Mouse (Mus musculus) lung, embryonic 15.5 days (tissue): ENCODE results near the gene Tssk6. TPM values are rescaled to one million over a fixed set of nuclear protein-coding genes. Genes with fewer than 3 reads are reported as not detected.

Experiments used
- ATAC-seq: fragments of 200-750 bp; cut with Nextera tagmentation; 2 replicates; pipeline ENCODE4 v1.8.0; 2017; ENCODE audit warnings: moderate number of reproducible peaks, borderline replicate concordance; ENCODE audit not compliant: low FRiP score, low TSS enrichment; ENCODE audit errors: extremely low read depth
- H3K27ac ChIP-seq: fragments of 300-500 bp; sonication (generic); 2 replicates; pipeline ENCODE4 v1.5.1; 2015; ENCODE audit warnings: moderate library complexity, mild to moderate bottlenecking, inconsistent platforms
- H3K27me3 ChIP-seq: fragments of 300-500 bp; sonication (generic); 2 replicates; pipeline ENCODE4 v1.6.1; 2015; ENCODE audit warnings: inconsistent platforms
- H3K36me3 ChIP-seq: fragments of 300-500 bp; sonication (generic); 2 replicates; pipeline ENCODE4 v1.6.1; 2015; ENCODE audit warnings: inconsistent platforms
- H3K4me1 ChIP-seq: fragments of 300-500 bp; sonication (generic); 2 replicates; pipeline ENCODE4 v1.6.1; 2015; ENCODE audit warnings: inconsistent platforms
- H3K4me2 ChIP-seq: fragments of 300-500 bp; sonication (generic); 2 replicates; pipeline ENCODE4 v1.6.1; 2015; ENCODE audit warnings: inconsistent platforms, mild to moderate bottlenecking, moderate library complexity
- H3K4me3 ChIP-seq: fragments of 300-500 bp; sonication (generic); 2 replicates; pipeline ENCODE4 v1.5.1; 2015; ENCODE audit warnings: mild to moderate bottlenecking, inconsistent platforms
- H3K9ac ChIP-seq: fragments of 300-500 bp; sonication (generic); 2 replicates; pipeline ENCODE4 v1.6.1; 2015; ENCODE audit warnings: inconsistent platforms
- H3K9me3 ChIP-seq: fragments of 300-500 bp; sonication (generic); 2 replicates; pipeline ENCODE4 v1.6.1; 2016; ENCODE audit warnings: inconsistent platforms
- WGBS: fragments of 180-500 bp; shearing (Covaris S2); methylation state at CpG from one replicate; pipeline ENCODE4 v1.1.7; 2015; 5-methylcytosine and 5-hydroxymethylcytosine counted together
- polyA plus RNA-seq: library from polyadenylated mRNA; unstranded; fragments of >200 nt; fragmentation: Nextera tagmentation; extraction: Ambion mirVana; gene quantifications from 2 replicates; pipeline ENCODE4 v1.2.1, GENCODE M21; 2015

Tssk6 gene
- polyA plus RNA-seq, 1 experiment from 2014 or later: 2.9 TPM

GRCm38 (mm10) chr8:69888244-69888866 lies 13.6 kb upstream of the Tssk6 start:
- no peak for ATAC-seq
- peak overlapping the region; percentile 52 for H3K4me2 ChIP-seq
- peaks cover 27% of the 10 kb centered on the region for H3K4me1 ChIP-seq
- no peak overlapping the region for H3K27ac ChIP-seq
- no peaks in the 10 kb centered on the region for H3K9me3 ChIP-seq
- H3K36me3 ChIP-seq: 0 out of 2 replicates have a peak, but pooled peaks cover 5% of the 10 kb centered on the region
- 7% methylated on average over 24 of the region's 24 CpGs for WGBS
- no peak overlapping the region for H3K9ac ChIP-seq
- peak overlapping the region; percentile 26 for H3K4me3 ChIP-seq
- peaks cover 78% of the 10 kb centered on the region for H3K27me3 ChIP-seq

- peak overlapping the region; percentile 52 for H3K4me2 ChIP-seq
- peaks cover 30% of the 10 kb centered on the region for H3K4me1 ChIP-seq
- H3K27ac ChIP-seq: no peak overlapping the region
- H3K27me3 ChIP-seq: peaks cover 73% of the 10 kb centered on the region
- WGBS: 3% methylated on average over 32 of the region's 32 CpGs
- H3K9me3 ChIP-seq: no peaks in the 10 kb centered on the region
- H3K9ac ChIP-seq: no peak overlapping the region
- no peak for ATAC-seq
- H3K4me3 ChIP-seq: peak overlapping the region; percentile 26
- 0 out of 2 replicates have a peak, but pooled peaks cover 5% of the 10 kb centered on the region for H3K36me3 ChIP-seq
Measured at GRCm38 (mm10) chr8:69888902-69889301, 13.1 kb upstream of the Tssk6 start.

- no peak overlapping the region for H3K4me2 ChIP-seq
- H3K36me3 ChIP-seq: 0 out of 2 replicates have a peak, but pooled peaks cover 5% of the 10 kb centered on the region
- H3K4me1 ChIP-seq: peaks cover 37% of the 10 kb centered on the region
- H3K27ac ChIP-seq: no peak overlapping the region
- H3K9ac ChIP-seq: no peak overlapping the region
- 39% methylated on average over 19 of the region's 19 CpGs for WGBS
- H3K27me3 ChIP-seq: peaks cover 54% of the 10 kb centered on the region
- no peaks in the 10 kb centered on the region for H3K9me3 ChIP-seq
- no peak overlapping the region for H3K4me3 ChIP-seq
- ATAC-seq: no peak
Measured at GRCm38 (mm10) chr8:69890813-69891241, 11.2 kb upstream of the Tssk6 start.

- Histone ChIP-seq H3K9ac (no peak overlapping the region), H3K27me3 (peaks cover 23% of the 10 kb centered on the region), H3K36me3 (0 out of 2 replicates have a peak, but pooled peaks cover 5% of the 10 kb centered on the region), H3K9me3 (no peaks in the 10 kb centered on the region), H3K27ac (no peak overlapping the region), H3K4me3 (no peak overlapping the region), H3K4me2 (no peak overlapping the region), H3K4me1 (peaks cover 22% of the 10 kb centered on the region)
- WGBS: 35% methylated on average over 17 of the region's 17 CpGs
- ATAC-seq: 0 out of 2 replicates have a peak, but pooled peaks have one; percentile 32
Measured at GRCm38 (mm10) chr8:69893863-69894262, 8.1 kb upstream of the Tssk6 start.

DNA sequence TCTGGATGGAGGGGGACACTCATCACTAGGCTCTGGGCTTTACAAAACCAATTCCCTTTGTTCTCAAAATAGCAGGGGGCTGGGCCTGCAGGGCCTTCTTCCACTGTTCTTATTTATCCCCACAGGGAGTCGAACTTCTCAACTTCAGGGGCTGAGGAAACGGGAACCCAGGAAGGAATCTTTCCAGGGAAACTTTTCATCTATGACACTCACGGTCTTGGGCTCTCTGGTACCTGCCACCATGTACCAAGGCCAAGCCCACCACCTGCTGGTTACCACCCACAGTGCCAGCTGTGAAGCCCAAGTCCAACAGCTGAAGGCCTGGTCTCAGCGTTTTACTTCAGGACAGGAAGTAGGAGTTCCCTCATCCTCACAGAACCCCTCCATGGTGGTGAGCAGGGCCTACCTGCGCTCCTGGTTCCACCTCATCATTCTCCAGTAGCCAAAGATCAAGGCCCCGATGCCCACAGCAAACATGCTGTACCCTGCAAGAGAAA lies 7.1 kb upstream of the Tssk6 start:
- no peak overlapping the region for H3K4me3 ChIP-seq
- no peak for ATAC-seq
- H3K4me1 ChIP-seq: peaks cover 14% of the 10 kb centered on the region
- H3K4me2 ChIP-seq: no peak overlapping the region
- no peaks in the 10 kb centered on the region for H3K9me3 ChIP-seq
- H3K27ac ChIP-seq: no peak overlapping the region
- 0 out of 2 replicates have a peak, but pooled peaks cover 5% of the 10 kb centered on the region for H3K36me3 ChIP-seq
- WGBS: 68% methylated on average over 6 of the region's 6 CpGs
- H3K9ac ChIP-seq: no peak overlapping the region
- peaks cover 13% of the 10 kb centered on the region for H3K27me3 ChIP-seq

DNA sequence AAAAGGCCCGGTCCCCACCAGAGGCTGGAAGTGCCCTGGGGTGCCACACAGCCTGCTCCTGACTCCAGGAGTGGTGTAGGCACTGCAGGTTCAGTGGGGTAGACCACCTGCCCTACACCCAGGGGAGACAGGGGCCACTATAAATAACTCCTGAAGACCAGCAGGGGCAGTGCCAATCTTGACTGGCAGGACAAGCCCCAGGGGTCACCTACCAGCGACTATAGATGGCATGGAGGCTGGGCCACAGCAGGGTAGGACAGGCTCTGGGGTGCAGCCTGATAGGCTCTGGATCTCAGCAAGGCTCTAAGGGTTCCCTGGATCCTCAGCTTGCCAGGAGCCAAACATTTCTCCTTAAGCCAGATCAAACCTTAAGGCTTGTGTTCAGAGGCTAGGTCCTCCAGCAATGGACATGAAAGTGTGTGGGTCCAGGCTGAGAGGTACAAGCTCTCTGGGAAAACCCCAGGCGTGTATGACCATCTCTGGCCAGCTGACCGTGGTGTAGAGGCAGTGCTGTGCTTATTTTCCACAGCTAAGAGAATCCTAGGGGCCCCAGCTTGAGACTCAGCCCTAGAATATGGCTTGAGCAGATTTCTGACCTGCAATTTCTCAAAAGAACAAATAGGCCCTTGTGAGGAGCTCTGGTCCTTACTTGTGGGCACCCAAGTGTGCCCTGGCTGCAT lies 6.1 kb upstream of the Tssk6 start:
- Histone ChIP-seq H3K27ac (no peak overlapping the region), H3K27me3 (peaks cover 3% of the 10 kb centered on the region), H3K4me2 (no peak overlapping the region), H3K4me1 (peaks cover 24% of the 10 kb centered on the region), H3K36me3 (0 out of 2 replicates have a peak, but pooled peaks cover 5% of the 10 kb centered on the region), H3K9ac (no peak overlapping the region), H3K4me3 (no peak overlapping the region), H3K9me3 (no peaks in the 10 kb centered on the region)
- ATAC-seq: no peak
- 75% methylated on average over 4 of the region's 4 CpGs for WGBS

GRCm38 (mm10) chr8:69897857-69898256 lies 4.1 kb upstream of the Tssk6 start:
- Histone ChIP-seq H3K9me3 (no peaks in the 10 kb centered on the region), H3K9ac (no peak overlapping the region), H3K27ac (no peak overlapping the region), H3K27me3 (no peaks in the 10 kb centered on the region), H3K4me3 (no peak overlapping the region), H3K4me1 (peaks cover 36% of the 10 kb centered on the region), H3K4me2 (no peak overlapping the region), H3K36me3 (0 out of 2 replicates have a peak, but pooled peaks cover 4% of the 10 kb centered on the region)
- 85% methylated on average over 6 of the region's 6 CpGs for WGBS
- no peak for ATAC-seq

- Histone ChIP-seq H3K4me3 (no peak overlapping the region), H3K36me3 (no peaks in the 10 kb centered on the region), H3K27me3 (no peaks in the 10 kb centered on the region), H3K4me2 (peak overlapping the region; percentile 95; the same call in 1 of the 2 replicates), H3K9me3 (no peaks in the 10 kb centered on the region), H3K27ac (no peak overlapping the region), H3K4me1 (peaks cover 35% of the 10 kb centered on the region), H3K9ac (no peak overlapping the region)
- no peak for ATAC-seq
- WGBS: 93% methylated on average over 2 of the region's 2 CpGs
Measured at GRCm38 (mm10) chr8:69899876-69900275, 2.1 kb upstream of the Tssk6 start.

GRCm38 (mm10) chr8:69900895-69901451 lies 1.0 kb upstream of the Tssk6 start:
- Histone ChIP-seq H3K27me3 (no peaks in the 10 kb centered on the region), H3K4me3 (peak overlapping the region; percentile 72), H3K9me3 (no peaks in the 10 kb centered on the region), H3K36me3 (no peaks in the 10 kb centered on the region), H3K4me2 (peak overlapping the region; percentile 95), H3K9ac (peak overlapping the region; percentile 71), H3K27ac (peak overlapping the region; percentile 90), H3K4me1 (peaks cover 31% of the 10 kb centered on the region)
- no peak for ATAC-seq
- WGBS: 16% methylated on average over 12 of the region's 12 CpGs

DNA sequence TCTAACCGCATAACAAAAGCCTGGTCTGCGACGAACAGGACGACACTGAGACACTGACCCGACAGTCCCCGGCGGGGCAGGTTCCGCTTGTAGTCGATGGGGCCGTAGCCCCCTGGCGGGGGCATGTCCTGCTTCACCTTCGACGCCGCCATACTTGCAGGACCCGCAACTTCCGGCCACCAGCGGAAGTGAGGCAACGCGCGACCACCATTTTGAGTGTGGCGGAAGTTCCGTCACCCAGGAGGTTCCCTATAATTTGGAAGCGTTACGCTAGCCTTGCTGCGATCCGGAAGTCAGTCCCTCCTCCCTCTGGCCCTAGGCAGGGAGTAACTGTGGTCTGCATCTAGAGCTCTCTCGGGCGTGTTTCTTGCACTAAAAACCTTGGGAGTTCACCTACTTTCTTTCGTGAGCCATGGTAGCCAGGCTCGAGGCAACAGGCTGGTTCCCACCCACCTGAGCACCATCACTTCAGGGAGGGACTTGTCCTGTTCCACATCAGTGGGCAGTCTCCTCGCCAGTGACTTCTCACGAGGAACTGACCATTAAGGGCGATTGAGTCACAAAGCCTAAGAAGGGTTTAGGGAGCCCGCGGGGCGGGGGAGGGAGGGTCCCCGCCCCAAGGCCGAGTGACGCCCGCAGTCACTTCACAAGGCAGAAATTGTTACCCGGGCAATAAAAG lies 361 bp upstream of the Tssk6 start:
- Histone ChIP-seq H3K36me3 (no peaks in the 10 kb centered on the region), H3K4me3 (peak overlapping the region; percentile 72), H3K4me2 (peak overlapping the region; percentile 95), H3K27ac (peak overlapping the region; percentile 90), H3K9me3 (no peaks in the 10 kb centered on the region), H3K9ac (peak overlapping the region; percentile 71), H3K4me1 (peaks cover 31% of the 10 kb centered on the region), H3K27me3 (no peaks in the 10 kb centered on the region)
- peak; percentile 82 for ATAC-seq
- WGBS: 2% methylated on average over 41 of the region's 41 CpGs

DNA sequence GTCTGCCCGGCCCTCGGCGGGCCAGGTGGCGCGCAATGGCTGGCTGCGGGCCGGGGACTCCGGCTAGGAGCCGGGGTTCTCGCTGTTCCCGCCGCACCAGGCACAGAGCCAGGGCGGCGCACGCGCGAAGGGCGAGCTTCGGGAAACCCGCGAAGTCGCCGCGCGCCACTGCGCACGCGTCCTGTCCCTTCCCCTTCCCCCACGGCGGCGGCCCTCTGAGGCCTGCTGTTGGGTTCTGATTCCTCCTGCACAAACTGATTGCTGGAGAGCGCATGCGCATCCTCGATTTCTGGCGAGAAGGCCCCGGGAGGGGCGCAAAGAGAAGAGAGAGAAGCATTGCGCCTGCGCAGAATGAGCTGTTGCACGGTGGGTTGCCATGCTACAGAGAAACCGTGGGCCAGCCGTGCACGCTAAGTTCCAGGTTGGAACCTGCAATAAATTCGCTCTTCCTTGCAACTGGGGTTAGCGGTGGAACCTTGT lies 1.1 kb downstream of the Tssk6 start:
- H3K36me3 ChIP-seq: peaks cover 5% of the 10 kb centered on the region; the same call in 1 of the 2 replicates
- H3K9ac ChIP-seq: peak overlapping the region; percentile 69
- H3K27me3 ChIP-seq: no peaks in the 10 kb centered on the region
- peaks cover 30% of the 10 kb centered on the region for H3K4me1 ChIP-seq
- peak overlapping the region; percentile 90 for H3K27ac ChIP-seq
- H3K4me3 ChIP-seq: peak overlapping the region; percentile 72
- peak overlapping the region; percentile 95 for H3K4me2 ChIP-seq
- WGBS: under 1% methylated on average over 45 of the region's 45 CpGs
- no peaks in the 10 kb centered on the region for H3K9me3 ChIP-seq
- peak; percentile 86 for ATAC-seq
